Mouse (Mus musculus): ENCODE measurements around the gene Erp29. TPM values are rescaled to one million over a fixed set of nuclear protein-coding genes. Genes with fewer than 3 reads are reported as not detected.

Erp29 gene
- polyA plus RNA-seq, 1 experiment, result 109 TPM

GRCm38 (mm10) chr5:121462967-121463366 lies 10.7 kb upstream of the Erp29 start:
- Histone ChIP-seq H3K79me2 (ENCODE audit: control insufficient read depth, insufficient read depth) (no peaks in the 10 kb centered on the region), H3K79me3 (ENCODE audit: low read depth) (no peaks in the 10 kb centered on the region), H3K4me3 (ENCODE audit: insufficient read depth, poor library complexity, severe bottlenecking) (no peak overlapping the region), H3ac (ENCODE audit: control insufficient read depth, insufficient read length, low read depth) (no peak overlapping the region), H3K27me3 (ENCODE audit: control insufficient read depth, insufficient read depth, insufficient read length) (peaks cover 24% of the 10 kb centered on the region), H3K36me3 (ENCODE audit: control insufficient read depth, insufficient read depth) (no peaks in the 10 kb centered on the region)
- TF ChIP-seq CTCF (IDR thresholded peaks at IDR 0.05; ENCODE audit: control insufficient read depth, insufficient read depth, insufficient read length), result no peak
- TF ChIP-seq MYOD1 (IDR thresholded peaks at IDR 0.05; ENCODE audit: control insufficient read depth, insufficient read length, low read depth), result no peak

GRCm38 (mm10) chr5:121462171-121462502 lies 9.8 kb upstream of the Erp29 start:
- TF ChIP-seq CEBPB (IDR thresholded peaks at IDR 0.05; ENCODE audit: low read depth), result no peak
- no peak for TF ChIP-seq MAX (IDR thresholded peaks at IDR 0.05)
- no peak for TF ChIP-seq FOSL1 (IDR thresholded peaks at IDR 0.05; ENCODE audit: insufficient read depth, low read length, poor library complexity, severe bottlenecking)
- no peak for TF ChIP-seq USF1 (IDR thresholded peaks at IDR 0.05; ENCODE audit: low read depth)
- TF ChIP-seq MYOD1 (IDR thresholded peaks at IDR 0.05; ENCODE audit: control insufficient read depth, insufficient read length, low read depth), result no peak
- TF ChIP-seq CTCF (IDR thresholded peaks at IDR 0.05; ENCODE audit: control insufficient read depth, insufficient read depth, insufficient read length), result no peak
- TF ChIP-seq MYOG (IDR thresholded peaks at IDR 0.05; ENCODE audit: control insufficient read depth, extremely low read depth, insufficient read length), result no peak
- Histone ChIP-seq H3K79me2 (ENCODE audit: control insufficient read depth, insufficient read depth) (no peaks in the 10 kb centered on the region), H3K36me3 (ENCODE audit: control insufficient read depth, insufficient read depth) (no peaks in the 10 kb centered on the region), H3K79me3 (ENCODE audit: low read depth) (no peaks in the 10 kb centered on the region), H3K4me3 (ENCODE audit: insufficient read depth, poor library complexity, severe bottlenecking) (no peak overlapping the region), H3ac (ENCODE audit: control insufficient read depth, insufficient read length, low read depth) (no peak overlapping the region), H3K27me3 (ENCODE audit: control insufficient read depth, insufficient read depth, insufficient read length) (peaks cover 18% of the 10 kb centered on the region)

- TF ChIP-seq FOSL1 (IDR thresholded peaks at IDR 0.05; ENCODE audit: insufficient read depth, low read length, poor library complexity, severe bottlenecking) (no peak), MAX (IDR thresholded peaks at IDR 0.05) (no peak), CTCF (IDR thresholded peaks at IDR 0.05; ENCODE audit: control insufficient read depth, insufficient read depth, insufficient read length) (no peak), CEBPB (IDR thresholded peaks at IDR 0.05; ENCODE audit: low read depth) (no peak), MYOD1 (IDR thresholded peaks at IDR 0.05; ENCODE audit: control insufficient read depth, insufficient read length, low read depth) (no peak), USF1 (IDR thresholded peaks at IDR 0.05; ENCODE audit: low read depth) (no peak), MYOG (IDR thresholded peaks at IDR 0.05; ENCODE audit: control insufficient read depth, extremely low read depth, insufficient read length) (no peak)
- Histone ChIP-seq H3K4me3 (ENCODE audit: insufficient read depth, poor library complexity, severe bottlenecking) (no peak overlapping the region), H3K79me2 (ENCODE audit: control insufficient read depth, insufficient read depth) (no peaks in the 10 kb centered on the region), H3K36me3 (ENCODE audit: control insufficient read depth, insufficient read depth) (no peaks in the 10 kb centered on the region), H3ac (ENCODE audit: control insufficient read depth, insufficient read length, low read depth) (no peak overlapping the region), H3K27me3 (ENCODE audit: control insufficient read depth, insufficient read depth, insufficient read length) (peaks cover 15% of the 10 kb centered on the region), H3K79me3 (ENCODE audit: low read depth) (no peaks in the 10 kb centered on the region)
These were observed 9.2 kb upstream of the Erp29 start for GRCm38 (mm10) chr5:121461339-121462170.

GRCm38 (mm10) chr5:121455510-121456265 lies 3.4 kb upstream of the Erp29 start:
- no peaks in the 10 kb centered on the region for H3K36me3 ChIP-seq (ENCODE audit: control insufficient read depth, insufficient read depth)
- H3K79me3 ChIP-seq (ENCODE audit: low read depth), result peaks cover 14% of the 10 kb centered on the region
- H3K27me3 ChIP-seq (ENCODE audit: control insufficient read depth, insufficient read depth, insufficient read length), result peaks cover 8% of the 10 kb centered on the region
- no peak overlapping the region for H3K4me3 ChIP-seq (ENCODE audit: insufficient read depth, poor library complexity, severe bottlenecking)
- TF ChIP-seq FOSL1 (IDR thresholded peaks at IDR 0.05; ENCODE audit: insufficient read depth, low read length, poor library complexity, severe bottlenecking), result no peak
- no peak for TF ChIP-seq USF1 (IDR thresholded peaks at IDR 0.05; ENCODE audit: low read depth)
- TF ChIP-seq MAX (IDR thresholded peaks at IDR 0.05), result no peak
- TF ChIP-seq CEBPB (IDR thresholded peaks at IDR 0.05; ENCODE audit: low read depth), result no peak
- no peak for TF ChIP-seq MYOG (IDR thresholded peaks at IDR 0.05; ENCODE audit: control insufficient read depth, extremely low read depth, insufficient read length)
- no peak for TF ChIP-seq CTCF (IDR thresholded peaks at IDR 0.05; ENCODE audit: control insufficient read depth, insufficient read depth, insufficient read length)
- no peak for TF ChIP-seq MYOD1 (IDR thresholded peaks at IDR 0.05; ENCODE audit: control insufficient read depth, insufficient read length, low read depth)
- peaks cover 20% of the 10 kb centered on the region for H3K79me2 ChIP-seq (ENCODE audit: control insufficient read depth, insufficient read depth)
- H3ac ChIP-seq (ENCODE audit: control insufficient read depth, insufficient read length, low read depth), result no peak overlapping the region

- TF ChIP-seq USF1 (IDR thresholded peaks at IDR 0.05; ENCODE audit: low read depth) (no peak), FOSL1 (IDR thresholded peaks at IDR 0.05; ENCODE audit: insufficient read depth, low read length, poor library complexity, severe bottlenecking) (no peak), MAX (IDR thresholded peaks at IDR 0.05) (no peak), CTCF (IDR thresholded peaks at IDR 0.05; ENCODE audit: control insufficient read depth, insufficient read depth, insufficient read length) (no peak), MYOD1 (IDR thresholded peaks at IDR 0.05; ENCODE audit: control insufficient read depth, insufficient read length, low read depth) (no peak), MYOG (IDR thresholded peaks at IDR 0.05; ENCODE audit: control insufficient read depth, extremely low read depth, insufficient read length) (no peak), CEBPB (IDR thresholded peaks at IDR 0.05; ENCODE audit: low read depth) (no peak)
- H3K27me3 ChIP-seq (ENCODE audit: control insufficient read depth, insufficient read depth, insufficient read length), result peaks cover 3% of the 10 kb centered on the region
- no peak overlapping the region for H3ac ChIP-seq (ENCODE audit: control insufficient read depth, insufficient read length, low read depth)
- H3K79me3 ChIP-seq (ENCODE audit: low read depth), result peaks cover 21% of the 10 kb centered on the region
- H3K4me3 ChIP-seq (ENCODE audit: insufficient read depth, poor library complexity, severe bottlenecking), result no peak overlapping the region
- H3K36me3 ChIP-seq (ENCODE audit: control insufficient read depth, insufficient read depth), result peaks cover 5% of the 10 kb centered on the region
- H3K79me2 ChIP-seq (ENCODE audit: control insufficient read depth, insufficient read depth), result peaks cover 33% of the 10 kb centered on the region
These were observed 2.1 kb upstream of the Erp29 start for GRCm38 (mm10) chr5:121454503-121454782.
